Mouse (Mus musculus): Measurements from ENCODE around the gene Dnm1. TPM values are rescaled to one million over a fixed set of nuclear protein-coding genes. Genes with fewer than 3 reads are reported as not detected.

Dnm1 gene
- total and polyA plus RNA-seq, 3 experiments = 4.0 to 23.1 (median 5.5) TPM

DNA sequence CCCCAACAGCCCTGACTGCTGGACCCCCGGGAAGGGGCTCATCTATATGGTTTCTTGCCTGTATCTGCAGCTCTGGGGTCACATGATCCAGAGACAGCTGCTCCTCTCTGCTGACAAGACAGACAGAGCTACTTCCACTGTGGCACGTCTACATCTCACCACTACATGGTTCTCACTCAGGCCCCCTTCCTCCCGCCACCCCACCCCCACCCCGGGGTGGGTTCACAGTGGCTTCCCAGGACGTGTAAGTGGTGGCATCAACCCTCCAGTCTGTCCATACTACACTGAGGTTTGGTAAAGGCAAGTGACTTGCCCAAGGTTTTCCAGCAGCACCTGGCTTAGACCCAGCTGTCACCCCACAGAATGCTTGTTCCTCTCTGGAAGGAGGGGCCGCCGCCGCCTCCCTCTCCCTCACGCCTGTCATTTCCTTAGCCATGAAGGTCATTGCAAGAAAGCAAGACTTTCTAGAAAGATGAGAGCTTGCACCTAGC, 1.6 kb downstream of the Dnm1 start:
- Histone ChIP-seq H3K36me3 (ENCODE audit: control insufficient read depth, insufficient read depth, low read length) (no peaks in the 10 kb centered on the region), H3K4me1 (ENCODE audit: control insufficient read depth, insufficient read depth, low read length) (no peaks in the 10 kb centered on the region; the same call in 1 of the 2 replicates), H3K79me2 (replicated peaks; ENCODE audit: control insufficient read depth, insufficient read depth, low read length) (no peaks in the 10 kb centered on the region), H3K4me3 (no peak overlapping the region), H3K27me3 (ENCODE audit: control insufficient read depth, insufficient read depth, low read length) (peaks cover 7% of the 10 kb centered on the region), H3K27ac (no peak overlapping the region), H3K9ac (ENCODE audit: low read depth, low read length) (no peak overlapping the region)
- intact Hi-C loops (cut with DNase I) = no loop called here
- TF ChIP-seq POLR2A (IDR thresholded peaks at IDR 0.05; ENCODE audit: insufficient read depth, low read depth, low read length) (no peak), CTCF (IDR thresholded peaks at IDR 0.05) (no peak), EP300 (IDR thresholded peaks at IDR 0.05; ENCODE audit: insufficient read depth, low read depth, low read length) (no peak)
- WGBS = 47% methylated on average over 9 of the region's 9 CpGs
- no peak for DNase-seq

DNA sequence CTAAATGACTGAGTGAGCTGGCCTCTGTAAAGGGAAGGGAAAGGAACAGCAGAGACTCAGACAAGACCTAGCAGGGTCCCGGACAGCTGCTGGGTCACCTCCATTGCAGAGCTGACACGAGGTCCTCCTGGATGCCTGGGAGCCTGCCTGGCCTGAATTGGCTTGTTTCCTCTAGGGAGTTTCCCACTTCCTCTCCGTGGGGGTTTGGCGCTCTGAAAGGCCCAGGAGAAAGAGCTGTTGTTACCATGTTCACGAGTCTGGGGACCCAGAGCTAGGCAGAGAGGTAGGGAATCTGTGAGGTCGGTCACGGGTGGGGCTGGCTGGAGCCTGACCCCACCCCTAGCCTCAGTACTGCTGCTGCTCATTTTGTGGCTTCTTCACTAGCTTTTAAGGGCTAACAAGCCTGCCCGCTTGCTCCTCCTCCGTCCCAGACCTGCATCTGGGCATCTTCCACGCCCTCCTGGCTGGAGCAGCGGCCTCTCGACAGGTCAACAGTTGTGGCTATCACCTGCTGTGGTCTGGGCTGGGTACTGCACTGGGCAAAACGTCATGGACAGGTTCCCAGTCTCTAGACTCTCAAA, 2.6 kb downstream of the Dnm1 start:
- no peaks in the 10 kb centered on the region; the same call in 1 of the 2 replicates for H3K4me1 ChIP-seq (ENCODE audit: control insufficient read depth, insufficient read depth, low read length)
- peaks cover 7% of the 10 kb centered on the region for H3K27me3 ChIP-seq (ENCODE audit: control insufficient read depth, insufficient read depth, low read length)
- H3K79me2 ChIP-seq (replicated peaks; ENCODE audit: control insufficient read depth, insufficient read depth, low read length) = no peaks in the 10 kb centered on the region
- H3K4me3 ChIP-seq = no peak overlapping the region
- intact Hi-C loops (cut with DNase I) = no loop called here
- WGBS = 38% methylated on average over 13 of the region's 13 CpGs
- peak in 1 of 2 experiments; percentile 35 for DNase-seq
- no peaks in the 10 kb centered on the region for H3K36me3 ChIP-seq (ENCODE audit: control insufficient read depth, insufficient read depth, low read length)
- TF ChIP-seq EP300 (IDR thresholded peaks at IDR 0.05; ENCODE audit: insufficient read depth, low read depth, low read length) = no peak
- no peak for TF ChIP-seq CTCF (IDR thresholded peaks at IDR 0.05)
- TF ChIP-seq POLR2A (IDR thresholded peaks at IDR 0.05; ENCODE audit: insufficient read depth, low read depth, low read length) = no peak
- H3K9ac ChIP-seq (ENCODE audit: low read depth, low read length) = no peak overlapping the region
- H3K27ac ChIP-seq = no peak overlapping the region; the same call in 1 of the 2 replicates

DNA sequence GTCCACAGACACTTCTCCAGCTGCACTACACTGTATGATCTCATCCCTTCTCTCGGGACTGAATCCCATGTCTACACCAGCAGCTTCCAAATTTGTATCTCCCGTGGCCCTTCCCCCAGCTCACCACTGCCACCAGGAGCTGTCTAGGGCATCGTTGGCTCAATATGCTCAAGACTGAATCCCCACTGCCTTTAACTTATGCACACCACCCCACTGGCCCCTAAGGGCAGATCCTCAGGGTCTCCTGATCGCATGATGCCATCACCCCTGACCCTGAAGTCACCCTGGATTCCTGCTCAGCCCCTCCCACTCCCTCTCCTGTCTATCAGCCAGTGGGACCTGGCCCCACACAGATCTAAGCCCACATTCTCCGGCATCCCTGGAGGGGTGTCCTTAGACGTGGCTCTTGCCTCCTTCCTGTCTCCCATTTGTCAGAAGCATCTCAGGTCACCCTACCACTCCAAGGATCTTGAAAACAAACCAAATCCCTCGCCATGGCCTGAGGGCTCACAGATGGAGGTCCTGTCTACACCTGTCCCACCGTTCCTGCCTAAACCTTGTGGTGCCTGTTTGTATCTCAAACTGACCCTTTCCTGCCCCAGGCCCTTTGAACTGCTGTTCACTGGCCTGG, 3.4 kb downstream of the Dnm1 start:
- 50% methylated on average over 8 of the region's 8 CpGs for WGBS
- intact Hi-C loops (cut with DNase I) = no loop called here
- Histone ChIP-seq H3K4me1 (ENCODE audit: control insufficient read depth, insufficient read depth, low read length) (no peaks in the 10 kb centered on the region; the same call in 1 of the 2 replicates), H3K4me3 (no peak overlapping the region), H3K79me2 (replicated peaks; ENCODE audit: control insufficient read depth, insufficient read depth, low read length) (no peaks in the 10 kb centered on the region), H3K9ac (ENCODE audit: low read depth, low read length) (no peak overlapping the region), H3K27ac (no peak overlapping the region), H3K27me3 (ENCODE audit: control insufficient read depth, insufficient read depth, low read length) (peaks cover 7% of the 10 kb centered on the region), H3K36me3 (ENCODE audit: control insufficient read depth, insufficient read depth, low read length) (no peaks in the 10 kb centered on the region)
- no peak for TF ChIP-seq CTCF (IDR thresholded peaks at IDR 0.05)
- no peak for TF ChIP-seq EP300 (IDR thresholded peaks at IDR 0.05; ENCODE audit: insufficient read depth, low read depth, low read length)
- no peak for TF ChIP-seq POLR2A (IDR thresholded peaks at IDR 0.05; ENCODE audit: insufficient read depth, low read depth, low read length)
- no peak for DNase-seq

DNA sequence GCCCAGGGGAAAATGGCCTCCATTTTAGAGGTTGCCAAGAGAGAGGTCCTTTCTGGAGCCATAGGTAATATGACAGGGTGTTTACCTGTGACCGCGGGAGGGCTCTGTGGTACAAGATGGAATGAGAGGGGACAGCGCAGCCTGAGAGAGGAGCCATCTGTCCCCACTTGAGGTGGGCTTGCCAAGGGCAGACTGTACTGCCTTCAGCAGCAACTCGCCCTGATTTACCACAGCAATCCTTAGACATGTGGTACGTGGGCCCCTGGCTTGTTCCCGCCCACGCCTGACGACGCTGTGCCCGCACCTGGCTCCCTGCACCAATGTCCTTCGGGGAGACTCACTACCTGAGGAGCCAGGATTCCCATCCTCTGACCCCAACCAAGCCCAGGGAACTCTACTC, 4.8 kb downstream of the Dnm1 start:
- H3K4me3 ChIP-seq = no peak overlapping the region
- no peak for DNase-seq
- no peak overlapping the region for H3K9ac ChIP-seq (ENCODE audit: low read depth, low read length)
- no peak overlapping the region for H3K27ac ChIP-seq
- H3K27me3 ChIP-seq (ENCODE audit: control insufficient read depth, insufficient read depth, low read length) = peaks cover 7% of the 10 kb centered on the region
- no peaks in the 10 kb centered on the region for H3K79me2 ChIP-seq (replicated peaks; ENCODE audit: control insufficient read depth, insufficient read depth, low read length)
- intact Hi-C loops (cut with DNase I) = no loop called here
- no peaks in the 10 kb centered on the region for H3K36me3 ChIP-seq (ENCODE audit: control insufficient read depth, insufficient read depth, low read length)
- no peaks in the 10 kb centered on the region; the same call in 1 of the 2 replicates for H3K4me1 ChIP-seq (ENCODE audit: control insufficient read depth, insufficient read depth, low read length)
- TF ChIP-seq CTCF (IDR thresholded peaks at IDR 0.05) (no peak), POLR2A (IDR thresholded peaks at IDR 0.05; ENCODE audit: insufficient read depth, low read depth, low read length) (no peak), EP300 (IDR thresholded peaks at IDR 0.05; ENCODE audit: insufficient read depth, low read depth, low read length) (no peak)
- 85% methylated on average over 11 of the region's 11 CpGs for WGBS

DNA sequence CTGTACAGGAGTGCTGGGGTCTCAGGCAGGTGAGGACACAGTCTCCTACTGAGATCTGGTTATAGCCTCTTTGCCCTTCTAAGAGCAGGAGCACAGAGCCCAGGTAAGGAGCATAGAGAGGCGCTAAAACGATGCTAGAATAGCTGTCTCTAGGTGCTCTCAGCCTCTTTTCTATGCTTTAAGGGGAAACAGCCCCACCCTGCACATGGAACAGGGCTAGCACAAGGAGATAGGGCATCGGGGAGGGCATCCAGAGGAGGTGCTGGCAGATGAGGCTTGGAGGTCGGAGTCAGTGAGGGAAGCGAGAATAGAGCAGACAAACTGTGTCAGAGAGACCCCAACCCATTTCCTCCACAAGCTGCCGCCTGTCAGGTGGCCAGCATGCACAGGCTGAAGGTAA, 6.1 kb downstream of the Dnm1 start:
- no peak overlapping the region for H3K9ac ChIP-seq (ENCODE audit: low read depth, low read length)
- H3K36me3 ChIP-seq (ENCODE audit: control insufficient read depth, insufficient read depth, low read length) = no peaks in the 10 kb centered on the region
- H3K27ac ChIP-seq = no peak overlapping the region
- no peaks in the 10 kb centered on the region for H3K79me2 ChIP-seq (replicated peaks; ENCODE audit: control insufficient read depth, insufficient read depth, low read length)
- intact Hi-C loops (cut with DNase I) = no loop called here
- TF ChIP-seq EP300 (IDR thresholded peaks at IDR 0.05; ENCODE audit: insufficient read depth, low read depth, low read length) = no peak
- no peak for TF ChIP-seq CTCF (IDR thresholded peaks at IDR 0.05)
- TF ChIP-seq POLR2A (IDR thresholded peaks at IDR 0.05; ENCODE audit: insufficient read depth, low read depth, low read length) = no peak
- H3K4me1 ChIP-seq (ENCODE audit: control insufficient read depth, insufficient read depth, low read length) = no peaks in the 10 kb centered on the region
- no peak overlapping the region for H3K4me3 ChIP-seq
- peaks cover under 1% of the 10 kb centered on the region for H3K27me3 ChIP-seq (ENCODE audit: control insufficient read depth, insufficient read depth, low read length)
- WGBS = 79% methylated on average over 6 of the region's 6 CpGs
- no peak for DNase-seq
